Mouse (Mus musculus) kidney, embryonic 16.5 days (tissue): ENCODE results near the gene Crybb1. TPM values are rescaled to one million over a fixed set of nuclear protein-coding genes. Genes with fewer than 3 reads are reported as not detected.

ENCODE experiments used
- ATAC-seq: fragments of 200-750 bp; cut with Nextera tagmentation; 2 replicates; pipeline ENCODE4 v1.8.0; 2017; ENCODE audit warnings: moderate TSS enrichment; ENCODE audit not compliant: low FRiP score, low TSS enrichment
- H3K27ac ChIP-seq: fragments of 300-500 bp; sonication (generic); 2 replicates; pipeline ENCODE4 v1.5.1; 2014; ENCODE audit warnings: low read length
- H3K27me3 ChIP-seq: fragments of 300-500 bp; sonication (generic); 2 replicates; pipeline ENCODE4 v1.6.1; 2014; ENCODE audit warnings: low read length, control low read depth, mixed read lengths; ENCODE audit not compliant: insufficient read depth
- H3K36me3 ChIP-seq: fragments of 300-500 bp; sonication (generic); 2 replicates; pipeline ENCODE4 v1.6.1; 2014; ENCODE audit warnings: low read length, control low read depth, mixed read lengths; ENCODE audit not compliant: insufficient read depth
- H3K4me1 ChIP-seq: fragments of 300-500 bp; sonication (generic); 2 replicates; pipeline ENCODE4 v1.6.1; 2014; ENCODE audit warnings: low read length, control low read depth, mixed read lengths; ENCODE audit not compliant: insufficient read depth
- H3K4me2 ChIP-seq: fragments of 300-500 bp; sonication (generic); replicated peaks from 2 replicates; pipeline ENCODE4 v1.6.1; 2014; ENCODE audit warnings: low read depth, low read length
- H3K4me3 ChIP-seq: fragments of 300-500 bp; sonication (generic); 2 replicates; pipeline ENCODE4 v1.5.1; 2014; ENCODE audit warnings: mild to moderate bottlenecking, low read length
- H3K9ac ChIP-seq: fragments of 300-500 bp; sonication (generic); replicated peaks from 2 replicates; pipeline ENCODE4 v1.6.1; 2014; ENCODE audit warnings: low read length
- H3K9me3 ChIP-seq: fragments of 300-500 bp; sonication (generic); 2 replicates; pipeline ENCODE4 v1.6.1; 2016; ENCODE audit warnings: low read length, control low read depth
- WGBS: fragments of 180-500 bp; shearing (Covaris S2); extraction: QIAGEN DNeasy Blood & Tissue Kit; methylation state at CpG from one replicate; pipeline ENCODE4 v1.1.7; 2014; 5-methylcytosine and 5-hydroxymethylcytosine counted together
- polyA plus RNA-seq: library from polyadenylated mRNA; unstranded; fragments of >200 nt; fragmentation: Nextera tagmentation; extraction: Ambion mirVana; gene quantifications from 2 replicates; pipeline ENCODE4 v1.2.1, GENCODE M21; 2015

Crybb1 gene
- polyA plus RNA-seq, 1 experiment from 2014 or later, result 4.0 TPM

- Histone ChIP-seq H3K4me3 (peak overlapping the region; percentile 22), H3K9me3 (no peaks in the 10 kb centered on the region), H3K9ac (0 out of 2 replicates have a peak overlapping the region, but pooled peaks have one; percentile 10), H3K27me3 (no peaks in the 10 kb centered on the region), H3K4me2 (peak overlapping the region; percentile 16; the same call in 1 of the 2 replicates), H3K27ac (peak overlapping the region; percentile 30; the same call in 1 of the 2 replicates), H3K36me3 (no peaks in the 10 kb centered on the region), H3K4me1 (peaks cover 52% of the 10 kb centered on the region)
- no peak for ATAC-seq
- 70% methylated on average over 9 of the region's 9 CpGs for WGBS
Measured at GRCm38 (mm10) chr5:112288193-112289141, 32.9 kb downstream of the Crybb1 start.

GRCm38 (mm10) chr5:112289236-112289635 is 33.6 kb downstream of the Crybb1 start:
- H3K4me2 ChIP-seq, result peak overlapping the region; percentile 20; the same call in 1 of the 2 replicates
- no peak overlapping the region for H3K9ac ChIP-seq
- H3K4me3 ChIP-seq, result no peak overlapping the region
- H3K27ac ChIP-seq, result no peak overlapping the region
- peaks cover 49% of the 10 kb centered on the region for H3K4me1 ChIP-seq
- 41% methylated on average over 8 of the region's 8 CpGs for WGBS
- ATAC-seq, result no peak
- no peaks in the 10 kb centered on the region for H3K36me3 ChIP-seq
- no peaks in the 10 kb centered on the region for H3K9me3 ChIP-seq
- no peaks in the 10 kb centered on the region for H3K27me3 ChIP-seq

- Histone ChIP-seq H3K27me3 (no peaks in the 10 kb centered on the region), H3K9ac (no peak overlapping the region), H3K36me3 (no peaks in the 10 kb centered on the region), H3K4me2 (peak overlapping the region; percentile 20; the same call in 1 of the 2 replicates), H3K27ac (no peak overlapping the region), H3K4me1 (peaks cover 46% of the 10 kb centered on the region), H3K9me3 (no peaks in the 10 kb centered on the region), H3K4me3 (no peak overlapping the region)
- WGBS, result 64% methylated on average over 16 of the region's 16 CpGs
- no peak for ATAC-seq
Measured at GRCm38 (mm10) chr5:112289819-112290535, 34.4 kb downstream of the Crybb1 start.

- H3K4me2 ChIP-seq, result no peak overlapping the region
- no peaks in the 10 kb centered on the region for H3K36me3 ChIP-seq
- no peak for ATAC-seq
- WGBS, result 64% methylated on average over 8 of the region's 8 CpGs
- H3K27me3 ChIP-seq, result no peaks in the 10 kb centered on the region
- H3K4me1 ChIP-seq, result peaks cover 46% of the 10 kb centered on the region
- no peaks in the 10 kb centered on the region for H3K9me3 ChIP-seq
- no peak overlapping the region for H3K9ac ChIP-seq
- H3K4me3 ChIP-seq, result no peak overlapping the region
- H3K27ac ChIP-seq, result no peak overlapping the region
Measured at GRCm38 (mm10) chr5:112290536-112290880, 34.9 kb downstream of the Crybb1 start.

- H3K9me3 ChIP-seq, result no peaks in the 10 kb centered on the region
- peaks cover 49% of the 10 kb centered on the region for H3K4me1 ChIP-seq
- ATAC-seq, result no peak
Measured at GRCm38 (mm10) chr5:112291866-112292265, 36.3 kb downstream of the Crybb1 start.

GRCm38 (mm10) chr5:112292343-112292980 is 36.8 kb downstream of the Crybb1 start:
- Histone ChIP-seq H3K9ac (peak overlapping the region; percentile 7; the same call in 1 of the 2 replicates), H3K4me2 (no peak overlapping the region), H3K27me3 (no peaks in the 10 kb centered on the region), H3K4me3 (no peak overlapping the region), H3K27ac (no peak overlapping the region), H3K9me3 (no peaks in the 10 kb centered on the region), H3K36me3 (no peaks in the 10 kb centered on the region), H3K4me1 (peaks cover 53% of the 10 kb centered on the region)
- 76% methylated on average over 17 of the region's 17 CpGs for WGBS
- ATAC-seq, result no peak

More at GRCm38 (mm10) chr5:112291866-112292265, 36.3 kb downstream of the Crybb1 start:
- Histone ChIP-seq H3K27ac (no peak overlapping the region), H3K27me3 (no peaks in the 10 kb centered on the region), H3K4me3 (no peak overlapping the region), H3K9ac (peak overlapping the region; percentile 7; the same call in 1 of the 2 replicates), H3K4me2 (no peak overlapping the region), H3K36me3 (no peaks in the 10 kb centered on the region)
- WGBS, result 58% methylated on average over 5 of the region's 5 CpGs

GRCm38 (mm10) chr5:112293800-112294199 is 38.2 kb downstream of the Crybb1 start:
- no peak overlapping the region for H3K9ac ChIP-seq
- H3K36me3 ChIP-seq, result no peaks in the 10 kb centered on the region
- H3K4me3 ChIP-seq, result no peak overlapping the region
- H3K27ac ChIP-seq, result no peak overlapping the region
- H3K4me2 ChIP-seq, result no peak overlapping the region
- H3K4me1 ChIP-seq, result peaks cover 55% of the 10 kb centered on the region
- 52% methylated on average over 2 of the region's 2 CpGs for WGBS
- ATAC-seq, result no peak
- no peaks in the 10 kb centered on the region for H3K27me3 ChIP-seq
- no peaks in the 10 kb centered on the region for H3K9me3 ChIP-seq

GRCm38 (mm10) chr5:112294696-112295095 is 39.1 kb downstream of the Crybb1 start:
- WGBS, result 61% methylated on average over 4 of the region's 4 CpGs
- Histone ChIP-seq H3K4me3 (no peak overlapping the region), H3K9me3 (no peaks in the 10 kb centered on the region), H3K4me1 (peaks cover 53% of the 10 kb centered on the region), H3K27ac (no peak overlapping the region), H3K9ac (no peak overlapping the region), H3K4me2 (no peak overlapping the region), H3K27me3 (no peaks in the 10 kb centered on the region), H3K36me3 (no peaks in the 10 kb centered on the region)
- no peak for ATAC-seq

- Histone ChIP-seq H3K9ac (no peak overlapping the region), H3K27me3 (no peaks in the 10 kb centered on the region), H3K4me2 (no peak overlapping the region), H3K9me3 (no peaks in the 10 kb centered on the region), H3K4me3 (no peak overlapping the region), H3K4me1 (peaks cover 49% of the 10 kb centered on the region), H3K36me3 (no peaks in the 10 kb centered on the region), H3K27ac (no peak overlapping the region)
- ATAC-seq, result no peak
- WGBS, result 63% methylated on average over 8 of the region's 8 CpGs
Measured at GRCm38 (mm10) chr5:112295162-112295561, 39.5 kb downstream of the Crybb1 start.
